Mouse (Mus musculus) liver, embryonic 12.5 days (tissue): ENCODE data around the gene Ulk1. TPM values are rescaled to one million over a fixed set of nuclear protein-coding genes. Genes with fewer than 3 reads are reported as not detected.
A peak's percentile ranks its signal among the peaks of the same experiment; 100 is the strongest.

Experiments used
- ATAC-seq: fragments of 200-750 bp; cut with Nextera tagmentation; 2 replicates; pipeline ENCODE4 v1.8.0; 2017; ENCODE audit warnings: moderate number of reproducible peaks, mild to moderate bottlenecking, moderate library complexity
- H3K27ac ChIP-seq: fragments of 300-500 bp; sonication (generic); 2 replicates; pipeline ENCODE4 v1.5.1; 2016; ENCODE audit warnings: mild to moderate bottlenecking
- H3K27me3 ChIP-seq: fragments of 300-500 bp; sonication (generic); replicated peaks from 2 replicates; pipeline ENCODE4 v1.6.1; 2016; ENCODE audit warnings: mild to moderate bottlenecking, moderate library complexity
- H3K36me3 ChIP-seq: fragments of 300-500 bp; sonication (generic); 2 replicates; pipeline ENCODE4 v1.6.1; 2016; ENCODE audit warnings: mild to moderate bottlenecking, moderate library complexity
- H3K4me1 ChIP-seq: fragments of 300-500 bp; sonication (generic); 2 replicates; pipeline ENCODE4 v1.6.1; 2016
- H3K4me2 ChIP-seq: fragments of 300-500 bp; sonication (generic); 2 replicates; pipeline ENCODE4 v1.6.1; 2016; ENCODE audit warnings: mild to moderate bottlenecking, moderate library complexity
- H3K4me3 ChIP-seq: fragments of 300-500 bp; sonication (generic); 2 replicates; pipeline ENCODE4 v1.5.1; 2016; ENCODE audit warnings: mild to moderate bottlenecking, moderate library complexity
- H3K9ac ChIP-seq: fragments of 300-500 bp; sonication (generic); 2 replicates; pipeline ENCODE4 v1.6.1; 2016; ENCODE audit warnings: mild to moderate bottlenecking, moderate library complexity
- H3K9me3 ChIP-seq: fragments of 300-500 bp; sonication (generic); replicated peaks from 2 replicates; pipeline ENCODE4 v1.6.1; 2016; ENCODE audit warnings: mild to moderate bottlenecking, moderate library complexity
- WGBS: fragments of 180-500 bp; shearing (Covaris S2); methylation state at CpG from one replicate; pipeline ENCODE4 v1.1.7; 2016; ENCODE audit not compliant: insufficient replicate concordance; 5-methylcytosine and 5-hydroxymethylcytosine counted together
- polyA plus RNA-seq: library from polyadenylated mRNA; unstranded; fragments of >200 nt; fragmentation: Nextera tagmentation; extraction: Ambion mirVana; gene quantifications from 2 replicates; pipeline ENCODE4 v1.2.1, GENCODE M21; 2016

The Ulk1 gene
- polyA plus RNA-seq, 1 experiment from 2014 or later: 11.5 TPM

DNA sequence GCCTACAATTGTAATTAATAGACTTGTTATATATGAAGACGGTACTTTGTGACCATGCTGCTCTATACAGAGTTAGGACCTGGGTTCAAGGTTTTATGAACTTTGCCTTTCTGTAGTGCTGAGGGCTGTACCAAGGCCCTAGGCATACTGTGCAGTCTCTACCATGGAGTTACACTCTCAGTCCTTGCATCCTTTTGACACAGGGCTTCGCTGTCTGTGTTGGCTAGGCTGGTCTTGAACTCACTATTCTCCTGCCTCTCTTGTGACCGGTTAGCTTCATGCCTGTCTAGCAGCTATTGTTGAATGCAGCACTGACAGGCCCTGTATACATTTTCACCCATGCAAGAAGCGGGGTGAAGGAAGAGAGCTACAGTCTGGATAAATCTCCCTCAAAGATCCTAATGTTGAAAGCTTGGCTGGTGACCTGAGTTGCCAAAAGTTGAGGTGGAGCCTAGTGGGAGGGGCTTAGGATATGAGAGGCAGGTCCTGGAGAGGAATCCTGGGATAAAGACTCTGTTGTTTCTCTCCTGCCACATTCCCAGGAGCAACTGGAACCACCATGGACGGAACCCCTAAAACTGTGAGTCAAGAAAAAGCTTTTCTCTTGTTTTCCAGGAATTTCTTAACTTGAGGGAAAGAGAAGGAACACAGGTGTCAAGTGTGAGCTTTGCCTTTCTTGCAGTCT lies 21.3 kb upstream of the Ulk1 start:
- 84% methylated on average over 5 of the region's 5 CpGs for WGBS
- Histone ChIP-seq H3K4me2 (no peak overlapping the region), H3K27ac (no peak overlapping the region)

DNA sequence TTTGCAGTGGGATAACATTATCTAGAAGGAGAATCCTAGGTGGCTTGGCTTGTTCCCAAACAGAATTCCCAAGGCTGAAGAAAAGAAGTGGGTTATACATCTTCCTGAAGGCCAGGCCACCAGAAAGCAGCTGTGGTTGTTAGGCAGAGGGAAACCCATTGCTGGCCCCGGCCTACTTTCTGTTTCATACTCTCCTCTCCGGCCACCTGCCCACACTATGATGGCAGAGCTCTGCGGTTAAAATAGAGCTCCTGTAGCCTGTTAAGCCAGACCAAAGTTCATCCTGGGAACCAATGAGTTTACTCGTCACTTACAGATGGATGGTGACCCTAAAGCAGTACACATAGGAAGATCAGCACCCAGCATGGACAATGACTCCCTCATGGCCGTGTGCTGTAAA lies 17.7 kb upstream of the Ulk1 start:
- WGBS: 82% methylated on average over 5 of the region's 5 CpGs
- H3K27ac ChIP-seq: no peak overlapping the region
- H3K4me1 ChIP-seq: no peaks in the 10 kb centered on the region
- H3K9me3 ChIP-seq: no peaks in the 10 kb centered on the region
- no peak overlapping the region for H3K9ac ChIP-seq
- H3K36me3 ChIP-seq: peaks cover 43% of the 10 kb centered on the region
- no peak overlapping the region for H3K4me3 ChIP-seq
- no peak overlapping the region for H3K4me2 ChIP-seq
- ATAC-seq: no peak
- 0 out of 2 replicates have a peak, but pooled peaks cover 2% of the 10 kb centered on the region for H3K27me3 ChIP-seq

More for the DNA sequence above, 21.3 kb upstream of the Ulk1 start:
- Histone ChIP-seq H3K9ac (no peak overlapping the region), H3K4me1 (peaks cover 30% of the 10 kb centered on the region), H3K36me3 (peaks cover 65% of the 10 kb centered on the region), H3K9me3 (no peaks in the 10 kb centered on the region), H3K4me3 (no peak overlapping the region), H3K27me3 (no peaks in the 10 kb centered on the region)
- no peak for ATAC-seq

DNA sequence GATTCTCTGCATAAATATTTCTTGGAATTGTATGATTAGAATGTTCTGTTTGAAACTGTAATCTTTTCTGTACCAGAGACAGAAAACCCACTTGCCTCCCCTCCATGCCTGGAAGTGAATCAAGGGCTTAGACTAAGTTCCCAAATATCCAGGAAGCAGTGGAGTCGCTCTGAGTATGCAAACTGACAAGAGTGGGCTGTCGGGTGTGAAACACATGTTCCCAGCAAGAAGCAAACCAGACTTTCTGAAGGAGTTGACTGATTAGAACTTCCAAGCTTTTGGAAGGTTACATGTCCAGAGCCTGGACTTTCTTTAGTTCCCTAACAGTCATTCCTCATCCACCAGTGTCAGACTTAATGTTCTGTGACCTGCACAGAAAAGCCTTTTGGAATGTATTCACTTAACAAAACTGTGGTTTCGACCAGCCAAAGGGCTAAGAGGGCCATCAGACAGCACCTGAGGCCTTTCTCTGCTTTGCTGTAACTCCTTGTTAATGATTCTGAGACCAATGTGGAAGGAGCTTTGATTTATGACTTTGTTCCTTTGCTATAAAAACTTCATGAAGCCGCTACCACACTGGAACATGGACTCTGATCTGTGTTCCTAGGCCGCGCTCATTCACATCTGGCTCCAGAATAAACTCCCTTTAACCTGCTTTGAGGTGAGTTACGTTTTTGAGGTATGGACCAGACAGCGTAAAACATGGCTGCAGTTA lies 17.0 kb upstream of the Ulk1 start:
- Histone ChIP-seq H3K9me3 (no peaks in the 10 kb centered on the region), H3K9ac (no peak overlapping the region), H3K27ac (no peak overlapping the region), H3K4me3 (no peak overlapping the region), H3K36me3 (peaks cover 36% of the 10 kb centered on the region), H3K4me1 (no peaks in the 10 kb centered on the region), H3K4me2 (no peak overlapping the region), H3K27me3 (peaks cover 3% of the 10 kb centered on the region; the same call in 1 of the 2 replicates)
- ATAC-seq: no peak
- WGBS: 80% methylated on average over 8 of the region's 8 CpGs

DNA sequence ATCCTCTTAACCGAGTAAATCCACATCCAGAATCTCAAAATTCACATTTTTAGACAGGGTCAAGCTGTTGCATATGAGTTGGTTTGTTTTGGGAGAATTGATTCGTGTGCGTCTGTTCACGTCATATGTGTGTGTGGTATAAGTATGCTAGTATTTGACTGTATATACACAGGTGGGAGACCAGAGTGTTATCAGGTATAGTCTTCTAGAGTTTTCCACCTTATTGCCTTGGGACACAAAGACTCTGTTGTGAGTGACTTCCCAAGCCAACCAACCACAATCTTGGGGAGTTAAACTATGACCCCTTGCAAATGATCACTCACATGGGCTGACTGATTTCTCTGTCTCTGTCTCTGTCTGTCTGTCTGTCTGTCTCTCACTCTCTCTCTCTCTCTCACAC lies 14.5 kb upstream of the Ulk1 start:
- peaks cover 16% of the 10 kb centered on the region for H3K36me3 ChIP-seq
- H3K27me3 ChIP-seq: peaks cover 3% of the 10 kb centered on the region; the same call in 1 of the 2 replicates
- no peak overlapping the region for H3K9ac ChIP-seq
- no peak for ATAC-seq
- 76% methylated on average over 4 of the region's 4 CpGs for whole genome bisulfite sequencing
- no peak overlapping the region for H3K4me3 ChIP-seq
- H3K4me2 ChIP-seq: no peak overlapping the region
- H3K9me3 ChIP-seq: no peaks in the 10 kb centered on the region
- H3K27ac ChIP-seq: no peak overlapping the region
- no peaks in the 10 kb centered on the region for H3K4me1 ChIP-seq

DNA sequence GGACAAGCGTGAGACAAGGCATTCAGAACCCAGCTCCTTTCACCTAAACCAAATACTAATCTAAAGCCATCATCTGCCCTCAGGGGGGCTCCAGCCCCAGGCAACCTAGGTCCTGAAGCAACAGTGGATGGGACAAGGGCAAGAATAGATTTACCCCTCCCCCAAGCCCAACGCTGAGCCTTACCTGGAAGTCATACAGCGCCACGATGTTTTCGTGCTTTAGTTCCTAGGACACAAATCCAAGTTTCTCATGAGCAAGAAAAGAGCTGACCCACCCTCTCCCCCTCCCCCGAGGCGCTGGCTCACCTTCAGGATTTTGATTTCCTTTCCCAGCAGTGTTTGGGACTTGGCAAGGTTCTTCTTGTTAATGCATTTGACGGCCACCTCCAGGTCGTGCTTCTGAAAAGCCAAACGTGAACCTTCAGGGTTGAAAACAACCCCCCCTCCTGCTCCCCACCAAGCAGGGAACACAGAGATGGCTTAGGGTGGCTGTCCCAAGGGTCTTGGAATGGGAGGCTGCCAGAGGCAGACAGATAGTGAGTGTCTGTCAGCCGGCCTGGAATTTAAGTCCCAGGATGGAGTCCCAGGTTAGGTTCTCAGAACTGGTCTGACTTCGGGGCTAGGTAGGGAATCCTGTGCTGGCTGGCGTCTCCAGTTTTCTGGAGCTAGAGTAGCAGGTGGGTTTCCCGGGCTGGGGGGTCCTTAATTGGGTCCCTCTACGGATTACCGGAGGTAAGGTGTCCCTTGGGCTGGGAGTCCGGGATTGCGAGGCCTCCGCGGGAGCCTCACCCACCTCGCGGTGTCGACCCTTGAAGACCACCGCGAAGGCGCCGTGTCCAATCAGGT lies 853 bp downstream of the Ulk1 start:
- ATAC-seq: no peak
- Histone ChIP-seq H3K4me3 (peak overlapping the region; percentile 90), H3K9ac (peak overlapping the region; percentile 98), H3K27me3 (no peaks in the 10 kb centered on the region), H3K27ac (peak overlapping the region; percentile 94), H3K4me2 (peak overlapping the region; percentile 95), H3K9me3 (no peaks in the 10 kb centered on the region), H3K4me1 (peaks cover 60% of the 10 kb centered on the region), H3K36me3 (peaks cover 31% of the 10 kb centered on the region)
- WGBS: 2% methylated on average over 27 of the region's 27 CpGs

DNA sequence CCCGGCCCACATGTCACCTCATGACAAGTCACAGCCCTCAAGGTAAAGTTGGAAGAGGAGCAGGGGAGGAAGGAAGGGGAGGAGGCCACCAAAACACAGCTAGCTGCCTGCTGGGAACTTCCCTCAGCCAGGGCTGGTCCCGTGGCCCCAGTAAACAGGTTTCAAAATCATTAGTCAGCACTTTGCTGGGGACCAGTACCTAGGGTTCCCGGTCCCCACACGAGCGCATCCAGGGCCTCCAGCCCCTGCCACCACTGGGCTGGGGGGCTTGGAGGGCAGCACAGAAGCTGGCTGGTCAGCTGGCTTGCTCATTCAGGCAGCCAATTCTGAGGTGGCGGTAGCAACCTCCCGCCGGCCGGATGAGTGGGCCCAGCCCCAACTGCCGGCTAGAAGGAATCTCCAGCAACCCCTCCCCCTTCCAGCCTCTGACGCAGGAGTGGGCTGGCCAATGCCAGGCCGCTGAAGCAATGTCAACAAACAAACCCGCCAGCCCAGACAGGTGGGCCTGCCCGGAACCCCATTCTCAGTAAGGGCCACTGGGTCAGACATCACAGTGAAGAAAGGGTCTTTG lies 1.8 kb downstream of the Ulk1 start:
- H3K4me2 ChIP-seq: peak overlapping the region; percentile 95
- H3K4me1 ChIP-seq: peaks cover 69% of the 10 kb centered on the region
- peak overlapping the region; percentile 98 for H3K9ac ChIP-seq
- H3K9me3 ChIP-seq: no peaks in the 10 kb centered on the region
- ATAC-seq: peak; percentile 77
- H3K27ac ChIP-seq: peak overlapping the region; percentile 94
- peaks cover 33% of the 10 kb centered on the region for H3K36me3 ChIP-seq
- peak overlapping the region; percentile 90 for H3K4me3 ChIP-seq
- WGBS: under 1% methylated on average over 14 of the region's 14 CpGs
- H3K27me3 ChIP-seq: no peaks in the 10 kb centered on the region

DNA sequence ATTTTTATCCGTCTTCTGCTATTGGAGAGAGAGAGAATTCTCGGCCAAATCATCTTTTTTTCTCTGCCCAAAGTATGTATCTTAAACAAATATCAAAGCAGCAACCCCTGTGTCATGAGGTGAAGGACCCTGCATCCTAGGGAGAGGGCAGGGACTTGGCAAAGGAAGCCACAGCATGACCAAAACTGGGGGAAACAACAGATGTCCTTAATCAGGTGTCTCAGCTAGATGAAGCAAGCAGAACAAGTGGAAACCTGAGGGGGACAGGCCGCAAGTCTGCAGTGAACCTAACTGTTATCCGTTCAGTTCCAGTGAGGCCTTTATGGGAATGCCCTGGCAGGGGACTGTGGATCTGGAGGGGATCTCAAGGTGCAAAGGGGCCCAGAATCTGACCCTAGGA lies 2.4 kb downstream of the Ulk1 start:
- 79% methylated on average over 4 of the region's 4 CpGs for WGBS
- H3K9me3 ChIP-seq: no peaks in the 10 kb centered on the region
- peaks cover 76% of the 10 kb centered on the region for H3K4me1 ChIP-seq
- H3K36me3 ChIP-seq: peaks cover 37% of the 10 kb centered on the region
- peak overlapping the region; percentile 90 for H3K4me3 ChIP-seq
- no peak for ATAC-seq
- no peaks in the 10 kb centered on the region for H3K27me3 ChIP-seq
- peak overlapping the region; percentile 94 for H3K27ac ChIP-seq
- peak overlapping the region; percentile 98 for H3K9ac ChIP-seq
- H3K4me2 ChIP-seq: peak overlapping the region; percentile 95

DNA sequence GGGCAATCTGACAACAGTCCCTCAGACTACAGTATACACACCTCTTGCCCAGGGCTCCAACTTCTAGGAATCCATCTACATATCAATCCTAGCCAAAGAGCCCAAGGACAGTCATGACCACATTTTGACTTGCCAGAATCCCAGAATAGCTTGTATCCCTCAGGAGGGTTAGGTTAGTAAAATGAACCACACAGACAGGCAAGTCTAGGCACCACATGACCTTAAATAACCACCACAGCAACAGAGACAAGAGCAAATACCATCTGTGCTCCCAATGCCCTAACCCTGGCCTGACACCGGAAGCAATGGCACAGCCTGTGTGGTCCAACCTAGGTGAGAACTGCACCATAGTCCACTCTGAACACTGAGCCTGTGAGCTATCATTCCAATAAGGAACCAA lies 3.2 kb downstream of the Ulk1 start:
- 89% methylated on average over 1 of the region's 1 CpGs for WGBS
- Histone ChIP-seq H3K9me3 (no peaks in the 10 kb centered on the region), H3K27me3 (no peaks in the 10 kb centered on the region), H3K9ac (no peak overlapping the region), H3K36me3 (peaks cover 44% of the 10 kb centered on the region), H3K4me2 (peak overlapping the region; percentile 95; the same call in 1 of the 2 replicates), H3K27ac (peak overlapping the region; percentile 94; the same call in 1 of the 2 replicates), H3K4me1 (peaks cover 84% of the 10 kb centered on the region), H3K4me3 (no peak overlapping the region)
- no peak for ATAC-seq

DNA sequence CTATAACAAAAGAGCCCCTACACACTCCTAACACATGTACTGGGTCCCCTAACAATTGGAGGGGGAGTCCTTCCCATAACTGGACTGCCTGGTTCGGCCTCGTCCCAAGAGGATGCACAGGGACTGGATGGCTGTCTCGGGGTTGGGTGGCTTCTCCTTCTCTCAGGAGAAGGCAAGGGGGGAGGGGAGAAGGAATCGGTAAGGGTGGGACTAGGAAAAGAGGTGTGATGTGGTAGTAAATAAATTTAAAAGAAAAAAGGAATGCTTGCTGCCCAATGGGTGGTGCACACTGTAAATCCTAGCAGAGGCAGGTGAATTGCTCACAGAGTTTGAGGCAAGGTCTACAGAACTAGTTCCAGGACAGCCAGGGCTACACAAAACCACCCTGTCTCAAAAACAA lies 3.7 kb downstream of the Ulk1 start:
- ATAC-seq: no peak
- WGBS: 82% methylated on average over 4 of the region's 4 CpGs
- H3K4me2 ChIP-seq: no peak overlapping the region

DNA sequence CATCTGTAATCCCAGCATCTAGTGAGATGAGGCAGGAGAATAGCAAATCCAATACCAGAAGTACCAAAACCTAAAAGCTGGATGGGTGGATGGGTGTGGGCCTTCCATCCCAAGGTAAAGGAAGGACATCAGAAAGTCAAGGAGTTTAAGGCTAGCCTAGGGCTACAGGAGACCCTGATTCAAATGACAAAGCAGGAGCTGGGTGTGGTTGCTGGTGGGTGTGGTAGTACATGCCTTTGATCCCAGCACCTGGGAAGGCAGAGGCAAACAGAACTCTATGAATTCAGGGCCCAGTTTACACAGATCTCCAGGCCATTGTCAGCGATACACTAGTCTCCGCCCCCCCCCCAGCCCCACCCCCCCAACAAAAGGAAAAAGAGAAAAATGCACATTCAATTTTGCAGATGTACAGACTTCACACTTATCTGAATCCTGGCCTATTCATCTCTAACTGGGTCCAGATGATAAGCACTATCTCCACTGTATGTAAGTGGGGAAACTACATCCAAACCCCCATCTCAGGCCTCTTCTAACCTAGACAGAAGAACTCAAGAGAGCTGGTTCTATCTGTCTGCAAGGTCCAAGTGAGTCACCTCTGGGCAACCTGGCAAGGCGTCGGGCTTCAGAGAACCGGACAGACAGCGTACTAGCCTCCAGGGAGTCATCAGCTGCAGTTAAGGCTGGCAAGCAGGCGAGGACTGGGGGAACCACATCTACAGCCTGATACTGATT lies 5.7 kb downstream of the Ulk1 start:
- Histone ChIP-seq H3K27ac (peak overlapping the region; percentile 80), H3K4me1 (peaks cover 96% of the 10 kb centered on the region), H3K9me3 (no peaks in the 10 kb centered on the region), H3K36me3 (peaks cover 66% of the 10 kb centered on the region), H3K4me3 (0 out of 2 replicates have a peak overlapping the region, but pooled peaks have one; percentile 4), H3K4me2 (peak overlapping the region; percentile 47), H3K27me3 (no peaks in the 10 kb centered on the region), H3K9ac (0 out of 2 replicates have a peak overlapping the region, but pooled peaks have one; percentile 20)
- 42% methylated on average over 7 of the region's 7 CpGs for WGBS
- peak; percentile 13; the same call in 1 of the 2 replicates for ATAC-seq

More for the DNA sequence above, 3.7 kb downstream of the Ulk1 start:
- Histone ChIP-seq H3K27me3 (no peaks in the 10 kb centered on the region), H3K4me1 (peaks cover 89% of the 10 kb centered on the region), H3K9me3 (no peaks in the 10 kb centered on the region), H3K4me3 (no peak overlapping the region), H3K36me3 (peaks cover 50% of the 10 kb centered on the region), H3K27ac (peak overlapping the region; percentile 80; the same call in 1 of the 2 replicates), H3K9ac (no peak overlapping the region)

DNA sequence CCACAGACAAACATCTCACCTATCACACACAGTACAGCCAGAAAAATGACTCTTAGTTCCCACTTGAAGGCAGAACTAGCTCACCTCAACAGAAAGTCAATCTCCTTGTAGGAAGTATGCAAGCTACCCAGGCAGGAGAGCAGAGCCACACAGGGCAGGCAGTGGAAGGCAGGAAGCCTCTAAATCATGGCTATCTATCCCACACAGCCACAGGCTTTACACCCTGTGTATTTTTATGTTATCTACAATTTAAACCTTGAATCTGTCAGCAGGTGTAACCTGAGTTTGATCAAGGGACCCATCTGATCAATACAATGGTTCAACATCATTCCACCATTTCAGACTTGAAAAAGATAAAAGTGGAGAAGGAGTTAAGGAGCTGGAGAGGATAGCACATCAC lies 7.1 kb downstream of the Ulk1 start:
- H3K4me3 ChIP-seq: no peak overlapping the region
- H3K27ac ChIP-seq: no peak overlapping the region
- H3K9me3 ChIP-seq: no peaks in the 10 kb centered on the region
- no peak overlapping the region for H3K4me2 ChIP-seq
- peaks cover 80% of the 10 kb centered on the region for H3K36me3 ChIP-seq
- no peak for ATAC-seq
- H3K27me3 ChIP-seq: no peaks in the 10 kb centered on the region
- H3K9ac ChIP-seq: no peak overlapping the region
- peaks cover 89% of the 10 kb centered on the region for H3K4me1 ChIP-seq
